Mouse (Mus musculus) frontal cortex, adult (tissue): Measurements from ENCODE around the gene Pcgf6.
"Not testable (repeated sequence)": the region's sequence is repeated elsewhere in the genome, so short reads cannot be mapped to it uniquely, and the experiment has no call there.

Experiments
- ATAC-seq: cut with Nextera tagmentation; 2 replicates; pipeline ENCODE4 v1.9.2; 2017; ENCODE audit warnings: mild to moderate bottlenecking, moderate library complexity, mixed read lengths; ENCODE audit not compliant: low TSS enrichment

The Pcgf6 gene

GRCm38 (mm10) chr19:47026513-47026912 lies 24.2 kb downstream of the Pcgf6 start:
- no peak for ATAC-seq

DNA sequence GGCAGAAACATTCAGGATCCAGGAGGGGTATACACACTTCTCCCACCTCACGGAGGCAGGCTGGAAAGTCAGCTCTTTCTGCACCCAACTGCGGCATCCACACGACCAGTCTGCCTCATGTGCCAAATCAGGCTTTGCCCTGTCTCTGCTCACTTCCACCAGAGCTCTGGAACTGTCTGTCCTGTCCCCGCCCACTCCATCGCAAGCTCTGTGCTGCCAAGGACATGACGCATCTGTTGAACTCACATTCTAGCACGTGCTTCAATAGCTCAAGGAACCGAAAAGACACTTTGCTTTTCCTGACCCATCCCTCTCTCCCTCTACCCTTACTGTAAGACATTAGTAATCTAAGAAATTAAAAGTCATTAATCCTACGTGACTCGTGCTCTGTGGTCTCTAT lies 25.8 kb downstream of the Pcgf6 start:
- ATAC-seq, result peak; percentile 76; the same call in 1 of the 2 replicates

DNA sequence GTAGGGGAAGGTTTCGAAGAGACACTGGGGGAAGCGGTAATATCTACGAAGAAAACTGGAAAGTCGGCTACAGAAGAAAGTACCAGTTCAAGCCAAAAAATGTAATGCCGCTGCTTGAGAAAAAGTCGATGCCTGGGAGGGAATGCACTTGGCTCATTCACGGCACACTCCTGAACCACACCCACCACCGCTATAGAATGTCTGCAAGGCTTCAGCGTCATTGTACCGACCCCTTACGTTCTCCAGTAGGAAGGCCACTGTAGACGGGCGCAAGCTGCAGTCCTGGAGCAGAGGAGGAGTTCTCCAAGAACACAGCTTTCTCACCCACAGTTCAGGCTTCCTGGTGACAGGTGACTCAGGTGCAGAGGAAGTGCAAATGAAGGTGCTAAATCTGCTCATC lies 27.2 kb downstream of the Pcgf6 start:
- ATAC-seq, result no peak

DNA sequence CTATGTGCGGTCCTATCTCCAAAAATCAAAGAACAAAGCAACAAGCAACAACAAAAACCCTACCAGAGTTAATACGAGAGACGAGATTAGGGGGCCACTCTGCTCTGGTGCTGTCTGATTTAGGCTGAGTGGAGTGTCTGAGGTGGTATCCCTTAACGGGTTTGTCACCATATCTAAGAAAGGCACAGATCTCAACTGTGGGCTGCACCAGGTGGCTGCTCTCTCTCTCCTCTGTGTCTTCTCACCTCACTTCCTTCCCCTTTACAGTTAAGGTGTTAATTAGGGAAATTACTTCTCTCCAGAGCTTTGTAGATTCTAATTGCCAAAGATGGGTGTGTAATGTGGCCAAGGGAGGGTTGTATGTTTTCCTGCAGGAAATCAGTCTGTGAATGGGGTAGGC lies 28.0 kb downstream of the Pcgf6 start:
- ATAC-seq, result no peak

- no peak for ATAC-seq
These were observed 31.4 kb downstream of the Pcgf6 start for GRCm38 (mm10) chr19:47019326-47019725.

- ATAC-seq, result no peak
These were observed 32.4 kb downstream of the Pcgf6 start for GRCm38 (mm10) chr19:47018330-47018729.

DNA sequence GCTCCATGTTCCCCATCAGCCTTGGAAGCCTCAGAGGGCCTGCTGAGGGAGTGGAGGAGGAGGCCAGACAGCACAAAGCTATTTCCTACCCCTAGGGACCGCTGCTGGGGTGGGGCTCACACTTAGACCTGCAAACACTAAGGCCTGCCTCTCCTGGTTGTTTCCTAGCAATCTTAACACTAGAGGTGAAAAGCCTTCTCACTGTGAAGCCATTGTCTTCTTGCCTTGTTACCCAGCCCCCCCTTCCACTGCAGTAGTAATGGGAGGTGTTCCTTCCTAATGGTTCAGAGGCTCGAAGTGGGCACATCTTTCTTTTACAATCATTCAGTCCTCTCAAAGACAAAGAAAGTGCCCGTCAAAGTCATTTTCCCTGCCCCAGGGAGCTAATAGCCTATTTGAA lies 32.9 kb downstream of the Pcgf6 start:
- ATAC-seq, result no peak

DNA sequence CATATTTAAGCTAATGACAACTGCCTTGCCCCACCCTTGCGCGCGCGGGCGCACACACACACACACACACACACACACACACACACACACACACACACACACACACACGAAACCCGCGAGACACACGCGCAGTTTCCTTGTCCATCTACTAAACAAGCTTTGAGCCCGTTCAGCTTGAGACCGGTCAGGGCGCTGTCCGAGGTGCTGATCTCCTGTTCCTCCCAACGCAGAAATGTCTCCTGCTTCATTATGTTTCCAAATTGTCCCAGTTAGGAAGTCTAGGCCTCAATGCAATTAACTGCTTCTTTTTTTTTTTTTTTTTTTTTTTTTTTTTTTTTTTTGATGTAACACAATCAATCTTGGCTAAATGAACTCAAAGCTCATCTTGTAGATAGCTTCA lies 34.2 kb downstream of the Pcgf6 start:
- no peak for ATAC-seq

DNA sequence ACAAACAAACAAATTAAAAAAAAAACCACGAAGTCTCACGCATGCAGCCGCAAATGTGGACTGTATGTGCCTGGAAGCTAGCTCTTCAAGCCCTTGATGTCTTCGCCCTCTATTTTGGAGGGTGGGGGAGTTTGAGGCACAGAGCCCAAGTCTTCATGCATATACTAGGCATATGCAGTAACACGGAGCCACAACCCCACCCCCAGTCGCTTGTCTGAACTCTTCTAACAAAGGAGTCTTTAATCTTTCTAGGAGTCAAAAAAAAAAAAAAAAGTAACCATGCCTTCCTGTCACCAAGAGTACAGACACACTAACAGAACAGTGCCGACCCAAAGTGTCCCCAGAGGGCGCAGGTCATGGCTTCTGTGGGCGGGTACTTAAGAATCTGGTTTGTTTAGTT lies 34.7 kb downstream of the Pcgf6 start:
- no peak for ATAC-seq

- peak; percentile 25 for ATAC-seq
These were observed 35.3 kb downstream of the Pcgf6 start for GRCm38 (mm10) chr19:47015396-47015795.

- ATAC-seq, result peak; percentile 68
These were observed 36.0 kb downstream of the Pcgf6 start, which contains the start of the genes Ina and Nt5c2 for GRCm38 (mm10) chr19:47014447-47015381. Gene Ina (plus strand): TSS chr19:47014698. Gene Nt5c2 (minus strand): TSS chr19:47015153.

GRCm38 (mm10) chr19:47014159-47014446 lies 36.6 kb downstream of the Pcgf6 start:
- peak; percentile 1; the same call in 1 of the 2 replicates for ATAC-seq

GRCm38 (mm10) chr19:47013340-47014158 lies 37.2 kb downstream of the Pcgf6 start:
- ATAC-seq, result no peak

- ATAC-seq, result no peak
These were observed 38.1 kb downstream of the Pcgf6 start for GRCm38 (mm10) chr19:47012521-47013130.

GRCm38 (mm10) chr19:47009943-47010342 lies 40.8 kb downstream of the Pcgf6 start:
- ATAC-seq, result no peak

GRCm38 (mm10) chr19:47009420-47009819 lies 41.3 kb downstream of the Pcgf6 start:
- ATAC-seq, result peak; percentile 70

DNA sequence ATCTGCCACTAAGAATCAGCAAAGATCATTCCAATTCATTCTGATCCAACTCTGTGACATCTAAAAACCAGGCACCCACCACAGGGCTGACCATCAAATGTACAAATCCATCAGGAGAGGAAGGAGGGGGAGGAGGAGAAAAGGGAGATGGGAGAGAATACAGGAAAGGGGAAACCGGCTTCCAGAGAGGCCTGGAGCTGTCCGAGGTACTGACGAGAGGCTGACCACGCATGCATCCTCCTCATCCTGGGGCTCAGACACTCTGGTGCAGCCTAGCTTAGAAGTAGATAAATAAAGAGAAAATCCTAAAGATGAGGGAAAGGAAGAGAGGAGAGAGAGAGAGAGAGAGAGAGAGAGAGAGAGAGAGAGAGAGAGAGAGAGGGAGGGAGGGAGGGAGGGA lies 44.4 kb downstream of the Pcgf6 start:
- ATAC-seq, result no peak

DNA sequence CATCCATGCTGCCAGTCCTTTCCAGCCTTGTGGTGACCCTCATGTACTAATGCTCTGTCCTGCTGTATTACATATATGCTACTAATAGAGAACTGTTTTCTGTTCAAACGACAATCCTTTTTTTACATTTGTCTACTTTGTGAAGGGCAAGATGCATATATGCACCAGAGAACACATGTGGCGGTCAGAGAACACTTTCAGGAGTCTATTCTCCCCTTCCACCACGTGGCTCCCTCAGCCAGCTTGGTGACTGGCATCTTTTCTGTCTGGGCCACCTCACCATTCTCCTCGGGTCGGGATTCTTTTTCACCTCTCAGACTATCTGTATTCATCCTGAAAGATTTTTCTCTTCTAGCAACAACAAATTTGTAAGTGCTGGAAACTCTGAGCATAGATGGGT lies 44.8 kb downstream of the Pcgf6 start:
- ATAC-seq, result no peak

GRCm38 (mm10) chr19:47003742-47004511 lies 46.8 kb downstream of the Pcgf6 start:
- no peak for ATAC-seq

GRCm38 (mm10) chr19:47000357-47000756 lies 50.3 kb downstream of the Pcgf6 start:
- not testable (repeated sequence) for ATAC-seq

DNA sequence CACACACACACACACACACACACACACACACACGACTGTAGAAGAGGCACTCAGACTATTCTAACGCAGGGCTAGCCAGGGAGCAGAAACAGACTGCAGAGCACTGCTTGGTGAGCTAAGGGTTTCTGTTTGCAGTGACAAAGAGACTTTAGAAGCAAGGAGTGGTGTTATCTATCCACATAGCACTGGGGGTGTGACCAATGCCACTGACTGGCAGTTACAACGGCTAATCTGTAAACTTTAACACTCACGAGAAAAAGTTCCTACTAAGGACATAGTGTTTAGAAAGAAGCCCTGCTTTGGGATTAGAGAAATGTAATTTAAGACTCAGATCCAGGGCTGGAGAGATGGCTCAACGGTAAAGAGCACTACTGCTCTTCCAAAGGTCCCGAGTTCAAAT lies 51.0 kb downstream of the Pcgf6 start:
- no peak for ATAC-seq

DNA sequence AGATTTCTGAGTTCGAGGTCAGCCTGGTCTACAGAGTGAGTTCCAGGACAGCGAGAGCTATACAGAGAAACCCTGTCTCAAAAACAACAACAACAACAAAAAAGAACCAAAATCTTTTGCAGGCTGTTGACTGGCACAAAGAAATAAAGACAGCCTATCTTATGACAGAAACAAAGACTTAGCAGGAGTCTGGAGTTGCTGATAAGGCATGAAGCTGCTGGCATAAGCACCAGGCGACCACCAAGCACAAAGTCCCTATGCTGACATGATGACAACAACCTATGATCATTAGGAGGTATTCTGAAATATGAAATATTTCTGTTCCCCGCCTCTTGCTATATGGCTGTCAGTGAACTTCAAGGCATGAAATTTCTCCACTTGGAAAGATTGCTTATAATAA lies 51.8 kb downstream of the Pcgf6 start:
- no peak for ATAC-seq
